Mouse (Mus musculus) forebrain, embryonic 12.5 days (tissue): ENCODE data around the gene Tpgs1. TPM values are rescaled to one million over a fixed set of nuclear protein-coding genes. Genes with fewer than 3 reads are reported as not detected.

Experiments
- ATAC-seq: fragments of 200-750 bp; cut with Nextera tagmentation; 2 replicates; pipeline ENCODE4 v1.8.0; 2017; ENCODE audit warnings: moderate TSS enrichment; ENCODE audit not compliant: low FRiP score
- H3K27ac ChIP-seq: fragments of 300-500 bp; sonication (generic); 2 replicates; pipeline ENCODE4 v1.5.1; 2016; ENCODE audit warnings: mild to moderate bottlenecking
- H3K27me3 ChIP-seq: fragments of 300-500 bp; sonication (generic); 2 replicates; pipeline ENCODE4 v1.6.1; 2016; ENCODE audit warnings: mild to moderate bottlenecking
- H3K36me3 ChIP-seq: fragments of 300-500 bp; sonication (generic); replicated peaks from 2 replicates; pipeline ENCODE4 v1.6.1; 2016; ENCODE audit warnings: mild to moderate bottlenecking
- H3K4me1 ChIP-seq: fragments of 300-500 bp; sonication (generic); 2 replicates; pipeline ENCODE4 v1.6.1; 2016
- H3K4me2 ChIP-seq: fragments of 300-500 bp; sonication (generic); 2 replicates; pipeline ENCODE4 v1.6.1; 2016; ENCODE audit warnings: mild to moderate bottlenecking, moderate library complexity
- H3K4me3 ChIP-seq: fragments of 300-500 bp; sonication (generic); replicated peaks from 2 replicates; pipeline ENCODE4 v1.5.1; 2016; ENCODE audit warnings: mild to moderate bottlenecking
- H3K9ac ChIP-seq: fragments of 300-500 bp; sonication (generic); 2 replicates; pipeline ENCODE4 v1.6.1; 2016; ENCODE audit warnings: mild to moderate bottlenecking
- H3K9me3 ChIP-seq: fragments of 300-500 bp; sonication (generic); 2 replicates; pipeline ENCODE4 v1.6.1; 2016
- WGBS: fragments of 180-500 bp; shearing (Covaris S2); methylation state at CpG from one replicate; pipeline ENCODE4 v1.1.7; 2016; 5-methylcytosine and 5-hydroxymethylcytosine counted together
- polyA plus RNA-seq: library from polyadenylated mRNA; unstranded; fragments of >200 nt; fragmentation: Nextera tagmentation; extraction: Ambion mirVana; gene quantifications from 2 replicates; pipeline ENCODE4 v1.2.1, GENCODE M21; 2016

The Tpgs1 gene
- polyA plus RNA-seq, 1 experiment from 2014 or later = 62.5 TPM

GRCm38 (mm10) chr10:79671396-79672087 is 2.4 kb downstream of the Tpgs1 start:
- H3K36me3 ChIP-seq = peaks cover 24% of the 10 kb centered on the region
- no peak overlapping the region for H3K27ac ChIP-seq
- 73% methylated on average over 6 of the region's 6 CpGs for WGBS
- peak overlapping the region; percentile 88; the same call in 1 of the 2 replicates for H3K4me2 ChIP-seq
- H3K4me3 ChIP-seq = no peak overlapping the region
- peaks cover 25% of the 10 kb centered on the region for H3K4me1 ChIP-seq
- ATAC-seq = no peak
- H3K9me3 ChIP-seq = no peaks in the 10 kb centered on the region
- no peaks in the 10 kb centered on the region for H3K27me3 ChIP-seq
- 0 out of 2 replicates have a peak overlapping the region, but pooled peaks have one; percentile 25 for H3K9ac ChIP-seq

GRCm38 (mm10) chr10:79672088-79672455 is 2.9 kb downstream of the Tpgs1 start:
- no peaks in the 10 kb centered on the region for H3K9me3 ChIP-seq
- 65% methylated on average over 3 of the region's 3 CpGs for WGBS
- H3K4me1 ChIP-seq = peaks cover 25% of the 10 kb centered on the region
- no peak for ATAC-seq
- no peak overlapping the region for H3K9ac ChIP-seq
- H3K27me3 ChIP-seq = no peaks in the 10 kb centered on the region
- no peak overlapping the region for H3K4me2 ChIP-seq
- H3K36me3 ChIP-seq = peaks cover 24% of the 10 kb centered on the region
- H3K4me3 ChIP-seq = no peak overlapping the region
- no peak overlapping the region for H3K27ac ChIP-seq

GRCm38 (mm10) chr10:79673054-79673453 is 3.9 kb downstream of the Tpgs1 start:
- Histone ChIP-seq H3K4me2 (no peak overlapping the region), H3K4me3 (no peak overlapping the region), H3K9me3 (no peaks in the 10 kb centered on the region), H3K27me3 (no peaks in the 10 kb centered on the region), H3K36me3 (peaks cover 24% of the 10 kb centered on the region), H3K4me1 (peaks cover 24% of the 10 kb centered on the region), H3K27ac (no peak overlapping the region), H3K9ac (no peak overlapping the region)
- ATAC-seq = no peak
- WGBS = 93% methylated on average over 3 of the region's 3 CpGs

- Histone ChIP-seq H3K27me3 (0 out of 2 replicates have a peak, but pooled peaks cover 3% of the 10 kb centered on the region), H3K9me3 (no peaks in the 10 kb centered on the region), H3K36me3 (peaks cover 24% of the 10 kb centered on the region), H3K4me1 (peaks cover 13% of the 10 kb centered on the region), H3K9ac (no peak overlapping the region), H3K27ac (no peak overlapping the region), H3K4me3 (no peak overlapping the region), H3K4me2 (no peak overlapping the region)
- ATAC-seq = no peak
- WGBS = 56% methylated on average over 44 of the region's 44 CpGs
Observed at GRCm38 (mm10) chr10:79675346-79676035, 6.3 kb downstream of the Tpgs1 start.

- H3K4me3 ChIP-seq = peak overlapping the region; percentile 90
- no peaks in the 10 kb centered on the region for H3K9me3 ChIP-seq
- H3K27me3 ChIP-seq = 0 out of 2 replicates have a peak, but pooled peaks cover 3% of the 10 kb centered on the region
- peaks cover 27% of the 10 kb centered on the region for H3K4me1 ChIP-seq
- WGBS = 43% methylated on average over 11 of the region's 11 CpGs
- H3K27ac ChIP-seq = peak overlapping the region; percentile 86
- peak overlapping the region; percentile 50 for H3K9ac ChIP-seq
- peak overlapping the region; percentile 62 for H3K4me2 ChIP-seq
- peaks cover 22% of the 10 kb centered on the region for H3K36me3 ChIP-seq
- peak; percentile 37 for ATAC-seq
Observed at GRCm38 (mm10) chr10:79680606-79681495, 11.7 kb downstream of the Tpgs1 start.

GRCm38 (mm10) chr10:79681591-79682245 is 12.5 kb downstream of the Tpgs1 start, which contains the start of gene Cdc34:
Cdc34 (plus strand) TSS chr10:79682195.
- peaks cover 27% of the 10 kb centered on the region for H3K4me1 ChIP-seq
- under 1% methylated on average over 84 of the region's 84 CpGs for WGBS
- peak within 1 kb of the TSS; percentile 88 for H3K9ac ChIP-seq
- H3K27me3 ChIP-seq = 0 out of 2 replicates have a peak, but pooled peaks cover 3% of the 10 kb centered on the region
- H3K4me3 ChIP-seq = peak within 1 kb of the TSS; percentile 90
- H3K4me2 ChIP-seq = peak within 1 kb of the TSS; percentile 94
- H3K27ac ChIP-seq = peak within 1 kb of the TSS; percentile 86
- peak; percentile 95 for ATAC-seq
- peaks cover 27% of the 10 kb centered on the region for H3K36me3 ChIP-seq
- no peaks in the 10 kb centered on the region for H3K9me3 ChIP-seq

- under 1% methylated on average over 10 of the region's 10 CpGs for WGBS
- Histone ChIP-seq H3K27me3 (0 out of 2 replicates have a peak, but pooled peaks cover 3% of the 10 kb centered on the region), H3K9ac (peak overlapping the region; percentile 88), H3K36me3 (peaks cover 35% of the 10 kb centered on the region), H3K9me3 (no peaks in the 10 kb centered on the region), H3K4me3 (peak overlapping the region; percentile 90), H3K27ac (peak overlapping the region; percentile 86), H3K4me2 (peak overlapping the region; percentile 94), H3K4me1 (peaks cover 27% of the 10 kb centered on the region)
- ATAC-seq = peak; percentile 10
Observed at GRCm38 (mm10) chr10:79682551-79682915, 13.4 kb downstream of the Tpgs1 start.

GRCm38 (mm10) chr10:79682916-79683582 is 13.9 kb downstream of the Tpgs1 start:
- H3K27ac ChIP-seq = peak overlapping the region; percentile 86

GRCm38 (mm10) chr10:79683726-79684640 is 14.8 kb downstream of the Tpgs1 start:
- peak overlapping the region; percentile 94 for H3K4me2 ChIP-seq
- peaks cover 50% of the 10 kb centered on the region for H3K36me3 ChIP-seq
- no peaks in the 10 kb centered on the region for H3K9me3 ChIP-seq
- peak overlapping the region; percentile 90 for H3K4me3 ChIP-seq
- H3K4me1 ChIP-seq = peaks cover 27% of the 10 kb centered on the region
- peak overlapping the region; percentile 88 for H3K9ac ChIP-seq
- ATAC-seq = no peak
- 0 out of 2 replicates have a peak, but pooled peaks cover 2% of the 10 kb centered on the region for H3K27me3 ChIP-seq
- H3K27ac ChIP-seq = no peak overlapping the region
- 91% methylated on average over 6 of the region's 6 CpGs for WGBS

More at GRCm38 (mm10) chr10:79682916-79683582, 13.9 kb downstream of the Tpgs1 start:
- Histone ChIP-seq H3K27me3 (0 out of 2 replicates have a peak, but pooled peaks cover 3% of the 10 kb centered on the region), H3K9me3 (no peaks in the 10 kb centered on the region), H3K4me1 (peaks cover 27% of the 10 kb centered on the region), H3K4me3 (peak overlapping the region; percentile 90), H3K9ac (peak overlapping the region; percentile 88), H3K4me2 (peak overlapping the region; percentile 94), H3K36me3 (peaks cover 41% of the 10 kb centered on the region)
- no peak for ATAC-seq
- 5% methylated on average over 10 of the region's 10 CpGs for WGBS

- no peak overlapping the region for H3K9ac ChIP-seq
- H3K9me3 ChIP-seq = no peaks in the 10 kb centered on the region
- no peaks in the 10 kb centered on the region for H3K27me3 ChIP-seq
- H3K36me3 ChIP-seq = peaks cover 60% of the 10 kb centered on the region
- no peak overlapping the region for H3K4me2 ChIP-seq
- ATAC-seq = no peak
- H3K4me1 ChIP-seq = peaks cover 27% of the 10 kb centered on the region
- WGBS = 93% methylated on average over 25 of the region's 25 CpGs
- no peak overlapping the region for H3K4me3 ChIP-seq
- H3K27ac ChIP-seq = no peak overlapping the region
Observed at GRCm38 (mm10) chr10:79684770-79685600, 15.8 kb downstream of the Tpgs1 start.
